Mouse (Mus musculus) heart, adult 8-10 months (tissue): ENCODE data around the gene Ncoa7. TPM values are rescaled to one million over a fixed set of nuclear protein-coding genes. Genes with fewer than 3 reads are reported as not detected.

Experiments
- DNase-seq: peaks from one replicate; pipeline ENCODE4 v3.0.0; 2022; ENCODE audit warnings: low spot score
- total RNA-seq, 4 experiments: library from RNA; stranded (reverse); gene quantifications; 2 replicates each; pipeline ENCODE4 v1.2.4; 2022

Gene Ncoa7
- total RNA-seq = 1 to 10 TPM; 2.6 to 3.6 (median 3.0) TPM

- peak; percentile 65 for DNase-seq
Observed at GRCm38 (mm10) chr10:30802681-30803586, at the start of gene Ncoa7. Ncoa7 (minus strand) TSS chr10:30803326.

GRCm38 (mm10) chr10:30845101-30845825, 42.1 kb upstream of the Ncoa7 start:
- DNase-seq = no peak

- no peak for DNase-seq
Observed at GRCm38 (mm10) chr10:30844191-30845010, 41.3 kb upstream of the Ncoa7 start.

GRCm38 (mm10) chr10:30843438-30844190, 40.5 kb upstream of the Ncoa7 start:
- no peak for DNase-seq

- peak; percentile 97 for DNase-seq
Observed at GRCm38 (mm10) chr10:30842643-30843437, 39.7 kb upstream of the Ncoa7 start, which contains the start of gene Hey2. Hey2 (minus strand) TSS chr10:30842801.

- no peak for DNase-seq
Observed at GRCm38 (mm10) chr10:30842228-30842627, 39.1 kb upstream of the Ncoa7 start.

GRCm38 (mm10) chr10:30840824-30841223, 37.7 kb upstream of the Ncoa7 start:
- DNase-seq = no peak

- no peak for DNase-seq
Observed at GRCm38 (mm10) chr10:30838188-30838587, 35.1 kb upstream of the Ncoa7 start.

GRCm38 (mm10) chr10:30825049-30825448, 21.9 kb upstream of the Ncoa7 start:
- DNase-seq = no peak

GRCm38 (mm10) chr10:30810967-30811293, 7.8 kb upstream of the Ncoa7 start:
- DNase-seq = peak; percentile 93

- DNase-seq = peak; percentile 23
Observed at GRCm38 (mm10) chr10:30810247-30810966, 7.3 kb upstream of the Ncoa7 start.

GRCm38 (mm10) chr10:30803587-30804253, 594 bp upstream of the Ncoa7 start:
- no peak for DNase-seq

- peak; percentile 11 for DNase-seq
Observed at GRCm38 (mm10) chr10:30802033-30802432, 1.1 kb downstream of the Ncoa7 start.

GRCm38 (mm10) chr10:30799713-30800450, 3.2 kb downstream of the Ncoa7 start:
- DNase-seq = no peak

GRCm38 (mm10) chr10:30796469-30797261, 6.5 kb downstream of the Ncoa7 start:
- no peak for DNase-seq

GRCm38 (mm10) chr10:30791016-30791415, 12.1 kb downstream of the Ncoa7 start:
- DNase-seq = no peak

GRCm38 (mm10) chr10:30789521-30789920, 13.6 kb downstream of the Ncoa7 start:
- DNase-seq = no peak

- DNase-seq = no peak
Observed at GRCm38 (mm10) chr10:30788340-30788721, 14.8 kb downstream of the Ncoa7 start.
